Mouse (Mus musculus): ENCODE measurements at regions not wholly inside any gene's neighbourhood (a gene's known extent, or its start where the extent isn't known, plus 50 kb on each side); places are given as distances from the start of the nearest gene placed in this dataset.

DNA sequence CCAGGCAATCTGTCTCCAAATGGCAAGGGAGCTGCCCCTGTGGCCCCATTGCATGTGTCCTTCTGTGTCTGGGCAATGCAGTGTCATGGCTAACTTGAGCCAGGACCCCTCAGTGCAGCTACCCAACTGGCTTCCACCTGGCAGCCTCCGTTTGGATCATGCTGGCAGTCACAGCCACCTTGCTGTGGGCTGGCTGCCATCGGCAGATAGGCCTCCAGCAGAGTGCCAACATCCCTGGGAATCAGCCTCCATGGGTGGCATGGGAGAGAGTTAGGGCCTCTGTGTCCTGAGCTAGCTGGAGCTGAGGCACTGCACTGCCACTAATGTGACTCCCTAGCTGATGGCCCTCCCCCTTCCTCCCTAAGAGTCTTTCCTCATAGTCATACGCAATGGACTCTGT lies 174.7 kb upstream of the Fam19a5 start:
- no peak for TF ChIP-seq CTCF (IDR thresholded peaks at IDR 0.05; ENCODE audit: low read depth)
- TF ChIP-seq EP300 (IDR thresholded peaks at IDR 0.05; ENCODE audit: low read depth), result no peak

Data from heart, postnatal 0 days (tissue).